Mouse (Mus musculus): Measurements from ENCODE around the gene Mknk1.
A peak's percentile ranks its signal among the peaks of the same experiment; 100 is the strongest.

The Mknk1 gene

DNA sequence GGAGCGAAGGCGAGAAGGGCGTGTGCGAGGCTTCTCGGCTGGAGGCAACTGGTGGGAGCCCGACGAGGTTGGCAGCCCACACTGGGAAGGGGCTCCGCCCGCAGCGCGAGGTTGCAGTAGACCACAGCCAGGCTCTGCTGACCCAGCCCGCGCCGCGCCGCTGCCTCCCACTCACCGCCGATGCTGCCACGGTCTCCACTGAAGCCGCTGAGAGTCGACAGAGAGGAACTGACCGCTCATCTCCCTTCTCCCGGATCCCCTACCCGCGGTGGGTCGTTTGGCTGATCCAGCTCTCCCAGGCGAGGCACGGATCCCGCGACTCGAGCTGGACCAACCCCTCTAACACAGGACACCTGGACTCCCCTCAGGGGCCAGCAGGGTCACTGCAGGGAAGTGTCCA lies 51.6 kb downstream of the Mknk1 start, which contains the start of gene 6430628N08Rik:
Gene 6430628N08Rik, plus strand, starts transcription at position 113 of the 400 bp plus-strand sequence.
- DNase-seq (ENCODE audit: extremely low read depth, low read depth) = no peak

DNA sequence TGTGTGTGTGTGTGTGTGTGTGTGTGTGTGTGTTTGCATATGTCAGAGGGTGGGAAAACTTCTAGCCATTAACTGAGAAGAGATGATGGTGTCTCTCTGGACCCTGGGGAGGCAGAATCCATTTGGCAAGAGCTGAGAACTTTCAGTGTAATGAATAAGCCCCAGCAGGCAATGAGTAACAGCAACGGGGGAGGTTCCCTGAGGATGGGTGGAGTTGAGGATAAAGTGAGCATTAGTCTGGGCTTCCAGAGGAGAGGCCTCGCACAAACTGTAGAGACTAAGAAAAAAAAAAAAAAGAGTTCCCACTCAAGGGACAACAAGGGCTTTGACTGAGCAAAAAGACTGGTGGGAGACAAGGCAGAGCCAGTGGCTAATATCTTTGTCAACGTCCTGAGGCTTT lies 55.3 kb downstream of the Mknk1 start:
- DNase-seq (ENCODE audit: extremely low read depth, low read depth) = no peak

DNA sequence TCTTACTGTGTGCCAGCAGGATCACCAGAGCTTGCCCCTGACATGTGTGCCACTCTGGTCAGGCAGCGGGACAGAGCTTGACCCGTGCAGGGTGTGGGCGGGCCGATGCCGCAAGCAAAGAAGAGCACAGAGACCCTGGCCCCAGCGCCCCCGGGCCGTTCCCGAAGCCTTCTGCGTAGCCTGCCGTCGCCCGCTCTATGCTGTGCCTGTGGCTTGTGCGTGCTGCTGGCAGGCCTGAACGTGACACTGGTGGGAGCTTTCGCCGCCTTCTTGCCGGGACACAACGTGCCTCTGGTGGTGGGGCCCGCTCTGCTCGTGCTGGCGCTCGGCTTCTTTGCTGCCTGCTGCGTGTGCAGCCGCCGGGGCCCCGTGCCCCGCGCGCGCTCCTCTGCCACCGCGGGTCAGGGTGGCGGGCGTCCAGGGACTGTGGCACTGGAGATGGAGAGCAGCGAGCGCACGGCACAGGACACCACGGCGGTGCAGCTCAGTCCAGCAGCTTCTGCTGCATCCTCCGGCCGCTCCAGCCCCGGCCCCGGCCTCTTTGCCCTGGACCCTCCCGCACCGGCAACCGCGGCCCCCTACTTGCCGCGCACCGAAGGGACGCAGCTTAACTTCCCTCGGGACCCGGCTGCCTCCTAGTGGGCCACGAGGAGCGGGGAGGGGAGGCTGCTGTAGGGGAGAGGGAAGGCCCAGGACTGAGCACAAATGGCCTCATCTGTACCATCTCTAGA lies 59.1 kb downstream of the Mknk1 start:
- no peak for DNase-seq (ENCODE audit: extremely low read depth, low read depth)

DNA sequence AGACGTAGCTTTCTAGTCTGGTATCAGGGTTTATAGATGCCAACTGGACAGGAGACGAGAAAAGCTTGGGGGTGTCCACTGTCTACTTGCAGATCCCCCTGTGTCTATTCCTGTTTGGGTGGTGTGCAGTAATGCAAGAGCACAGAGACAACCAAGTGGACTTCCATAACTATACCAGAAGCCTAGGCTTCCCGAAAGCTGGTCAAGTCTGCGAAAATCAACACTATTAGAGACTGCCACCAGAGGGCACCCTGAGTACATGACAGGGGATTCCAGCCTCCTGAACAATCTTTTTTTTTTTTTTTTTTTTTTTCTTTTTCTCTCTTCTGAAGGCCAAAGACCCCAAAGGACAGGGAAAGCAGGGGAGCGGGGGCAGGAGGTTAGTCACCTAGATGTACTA lies 63.8 kb downstream of the Mknk1 start:
- DNase-seq (ENCODE audit: extremely low read depth, low read depth) = peak; percentile 33

DNA sequence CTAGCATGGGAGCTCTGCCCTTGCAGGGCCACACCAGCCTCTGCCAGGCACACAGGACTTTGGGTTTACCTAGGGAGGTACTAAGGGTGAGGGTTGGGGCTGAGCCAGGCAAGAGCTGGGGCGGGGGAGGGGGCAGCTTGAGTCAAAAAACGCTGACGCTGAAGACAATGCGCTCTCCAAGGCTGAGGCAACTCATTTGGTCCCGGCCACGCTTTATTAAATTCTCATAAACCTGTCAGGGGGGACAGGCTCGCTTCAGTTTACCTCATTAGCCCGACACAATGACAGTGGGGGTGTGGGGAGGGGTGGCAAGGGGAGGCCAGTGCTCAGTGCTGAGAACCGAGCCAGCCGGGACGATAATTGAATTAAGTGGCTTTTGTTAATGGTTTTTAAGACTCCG lies 65.4 kb downstream of the Mknk1 start:
- no peak for DNase-seq (ENCODE audit: extremely low read depth, low read depth)

DNA sequence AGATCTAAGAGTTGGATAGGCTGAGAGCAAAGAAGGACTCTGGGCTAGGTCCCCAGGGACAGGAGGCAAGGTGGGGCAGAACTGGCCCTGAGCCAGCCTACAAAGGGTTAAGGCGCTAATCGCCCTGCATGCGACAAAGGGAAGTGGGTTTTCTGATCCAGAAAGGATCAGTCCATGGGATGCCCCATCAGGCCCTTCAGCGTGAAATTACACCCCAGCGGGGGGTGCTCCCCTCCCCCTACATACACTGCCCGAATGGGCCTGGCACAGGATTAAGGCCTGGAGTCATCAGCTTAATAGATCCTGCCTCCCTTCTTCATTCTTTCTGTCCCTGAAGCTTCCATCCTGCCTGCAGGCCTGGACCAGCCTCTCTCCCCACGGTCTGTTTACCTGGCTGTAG lies 66.7 kb downstream of the Mknk1 start:
- DNase-seq (ENCODE audit: extremely low read depth, low read depth) = no peak

DNA sequence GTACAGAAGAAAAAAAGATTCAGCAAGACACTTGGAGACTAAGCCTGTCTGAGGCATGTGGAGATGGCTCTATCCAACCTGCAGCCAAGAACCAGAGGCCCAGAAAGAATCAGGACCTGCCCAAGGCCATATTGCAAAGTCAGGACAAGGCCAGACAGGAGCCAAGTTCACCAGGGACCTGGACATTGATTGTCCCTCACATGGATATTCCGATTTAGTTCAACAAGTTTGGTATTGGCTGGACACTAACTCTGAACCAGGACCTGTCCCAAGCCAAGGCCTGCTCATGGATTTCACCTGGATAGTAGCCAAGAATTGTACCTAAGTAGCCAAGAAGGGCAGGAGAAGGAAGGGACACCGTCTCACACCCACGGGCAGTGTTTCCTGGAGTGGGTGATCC lies 67.8 kb downstream of the Mknk1 start:
- DNase-seq (ENCODE audit: extremely low read depth, low read depth) = no peak

DNA sequence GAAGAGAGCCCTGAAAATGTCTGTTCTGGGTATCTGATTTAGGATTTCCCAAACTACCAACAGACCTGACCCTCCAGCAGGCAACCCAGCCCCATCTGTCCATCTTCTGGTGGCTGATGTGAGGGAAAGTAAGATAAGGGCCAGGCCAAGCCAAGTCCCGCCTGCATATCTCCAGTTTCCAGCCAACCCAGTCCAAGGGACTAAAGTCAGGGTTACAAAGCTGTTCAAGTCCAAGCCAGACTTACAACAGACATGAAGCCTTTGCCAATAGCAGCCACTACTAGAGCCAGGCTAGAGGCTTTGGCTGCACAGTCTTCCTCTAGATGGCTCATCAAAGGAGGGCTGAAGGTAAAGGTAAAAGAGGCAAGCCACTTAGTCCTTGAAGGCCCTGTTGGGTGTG lies 69.0 kb downstream of the Mknk1 start:
- DNase-seq (ENCODE audit: extremely low read depth, low read depth) = no peak

DNA sequence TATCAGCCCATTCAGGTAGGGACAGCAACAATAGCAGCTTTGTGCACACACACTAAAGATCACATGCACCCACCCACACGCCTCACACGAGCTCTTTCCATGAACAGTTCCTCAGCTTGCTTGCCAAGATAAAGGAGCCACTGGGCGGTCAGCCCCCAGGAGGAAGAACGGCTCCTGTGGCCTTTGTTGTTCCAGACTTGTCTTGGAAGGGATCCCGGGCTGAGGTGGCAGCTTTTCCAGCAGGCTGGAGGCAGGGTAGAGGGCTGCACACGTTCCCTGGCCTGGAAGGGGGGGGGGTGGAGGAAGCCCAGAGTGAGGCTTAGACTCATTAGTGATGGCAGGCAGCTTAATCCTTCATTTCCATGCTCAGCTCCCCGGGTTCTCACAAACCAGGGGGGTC lies 69.6 kb downstream of the Mknk1 start:
- DNase-seq (ENCODE audit: extremely low read depth, low read depth) = no peak

DNA sequence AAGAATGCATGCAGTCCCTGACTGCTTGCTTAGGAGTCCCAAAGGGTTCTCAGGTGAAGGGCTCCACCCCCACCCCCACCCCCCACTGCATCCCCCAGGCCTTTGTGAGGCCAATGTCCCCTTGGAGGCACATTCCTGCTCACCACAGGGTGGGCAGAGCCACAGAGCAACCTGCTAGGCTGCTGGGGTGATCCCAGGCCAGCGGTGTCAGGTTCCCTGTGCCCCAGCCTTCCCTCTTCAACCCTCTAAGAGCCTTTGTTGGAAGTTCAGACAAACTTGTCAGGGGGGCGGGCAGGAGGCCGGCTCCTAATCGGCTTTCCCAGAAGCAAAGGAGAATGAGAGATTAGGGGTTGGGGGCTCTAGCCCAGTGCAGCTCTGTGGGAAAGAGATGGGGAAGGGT lies 72.6 kb downstream of the Mknk1 start:
- no peak for DNase-seq (ENCODE audit: extremely low read depth, low read depth)

DNA sequence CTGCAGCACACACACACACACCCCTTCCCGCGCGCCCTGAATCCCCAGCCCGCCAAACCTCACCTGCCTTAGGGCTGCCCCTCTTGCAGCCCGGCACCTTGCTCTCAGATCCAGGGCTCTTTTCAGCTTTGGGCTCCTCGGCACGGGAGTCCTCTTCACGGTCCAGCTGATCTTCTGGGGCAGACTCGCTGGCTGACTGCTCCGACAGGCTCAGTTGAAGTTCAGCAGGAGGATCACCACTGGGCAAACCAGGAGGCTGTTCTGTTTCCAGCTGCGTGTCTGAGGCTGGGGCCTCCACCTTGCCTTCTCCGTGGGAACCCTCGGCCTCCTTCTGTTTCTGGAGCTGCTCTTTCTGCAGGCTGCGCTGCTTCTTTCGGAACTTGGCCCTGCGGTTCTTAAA lies 80.9 kb downstream of the Mknk1 start:
- no peak for DNase-seq (ENCODE audit: extremely low read depth, low read depth)

DNA sequence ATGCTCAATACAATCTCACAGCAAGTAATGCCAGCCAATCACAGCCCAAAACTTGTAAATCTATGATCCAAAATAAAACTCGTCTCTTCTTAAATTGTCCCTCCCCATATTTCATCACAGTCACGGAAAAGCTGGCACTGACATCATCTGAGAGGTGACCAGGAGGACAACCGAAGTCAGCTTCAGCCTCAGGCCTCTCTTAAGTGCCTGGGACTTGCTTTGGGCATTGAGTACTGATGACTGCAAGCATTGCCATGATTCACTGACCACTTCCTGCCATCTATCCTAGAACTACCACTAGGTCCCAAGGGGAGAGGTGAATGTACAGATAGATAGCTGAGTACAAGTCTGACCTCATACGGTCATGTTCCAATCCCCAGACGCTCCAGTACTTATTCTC lies 83.7 kb downstream of the Mknk1 start:
- DNase-seq (ENCODE audit: extremely low read depth, low read depth) = no peak

DNA sequence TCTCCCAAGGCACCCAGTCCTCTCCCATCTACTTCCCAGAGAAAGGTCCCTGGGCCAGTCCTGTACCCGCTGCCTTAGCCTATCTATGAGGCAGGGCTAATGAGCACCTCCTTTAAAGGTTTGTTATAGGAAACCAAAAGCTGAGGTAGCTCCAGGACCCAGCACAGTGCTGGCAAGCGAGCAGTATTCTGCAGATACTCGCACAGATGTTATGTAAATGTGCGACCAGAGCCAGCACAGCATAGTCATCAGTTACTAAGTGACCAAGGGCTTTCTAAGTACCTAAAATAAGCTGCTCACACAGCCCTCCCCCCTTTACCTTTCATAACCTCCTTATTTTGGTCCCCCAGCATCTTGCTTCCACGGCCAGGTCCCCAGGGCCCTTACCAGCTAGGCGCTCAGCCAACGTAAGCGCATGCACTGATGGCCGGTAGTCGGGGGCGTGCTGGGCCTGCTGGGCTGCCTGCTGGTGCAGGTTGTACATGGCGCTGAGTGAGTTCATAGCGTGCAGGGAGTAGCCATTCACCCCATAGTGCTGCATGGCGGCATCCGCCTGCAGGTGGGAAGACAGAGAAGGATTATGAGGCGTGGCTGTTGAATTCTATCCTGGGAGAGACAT lies 84.4 kb downstream of the Mknk1 start:
- no peak for DNase-seq (ENCODE audit: extremely low read depth, low read depth)

DNA sequence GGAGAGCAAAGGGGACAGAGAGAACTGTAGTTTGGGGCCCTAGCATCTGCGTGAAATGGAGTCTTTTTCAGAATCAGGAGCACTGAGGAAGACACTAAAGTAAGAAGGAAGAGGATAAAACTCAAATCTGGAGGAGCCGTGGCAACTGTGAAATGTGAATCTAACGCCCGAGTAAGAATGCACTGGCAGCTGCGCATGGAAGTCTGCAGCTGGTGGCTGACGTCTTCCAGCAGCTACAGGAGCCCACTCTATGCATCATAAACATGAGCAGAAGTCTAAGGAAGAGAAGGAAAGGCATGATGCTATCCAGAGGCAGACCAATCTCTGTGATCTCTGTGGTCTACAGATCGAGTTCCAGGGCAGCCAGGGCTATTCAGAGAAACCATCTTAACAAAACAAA lies 88.6 kb downstream of the Mknk1 start:
- no peak for DNase-seq (ENCODE audit: extremely low read depth, low read depth)
